Mouse (Mus musculus) MEL-GATA-1-ER (cell line): Measurements from ENCODE around the gene Trim69.

ENCODE experiments used
- DNase-seq: peaks from one replicate; pipeline ENCODE4 v3.0.0-alpha.2; 2012; ENCODE audit warnings: low read depth; ENCODE audit errors: extremely low read depth

Trim69 gene

DNA sequence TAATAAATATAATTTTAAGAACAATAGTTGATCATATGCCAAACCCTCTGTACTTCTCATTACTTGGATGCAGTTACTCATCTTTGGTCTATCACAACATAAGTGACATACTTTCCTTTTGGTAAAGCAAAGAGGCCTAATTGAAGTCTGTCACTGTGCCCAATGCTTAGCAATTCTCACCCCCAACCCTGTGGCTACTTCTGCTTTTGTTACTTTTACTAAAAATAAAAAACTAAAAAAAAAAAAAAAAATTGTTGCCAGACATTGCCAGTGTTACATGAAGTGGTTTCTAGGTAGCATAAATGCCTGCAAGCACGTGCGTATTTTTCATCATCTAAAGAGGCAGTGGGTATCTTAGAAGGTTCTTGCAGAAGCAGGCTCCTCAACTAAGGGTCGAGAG, 7.7 kb upstream of the Trim69 start:
- DNase-seq = no peak

DNA sequence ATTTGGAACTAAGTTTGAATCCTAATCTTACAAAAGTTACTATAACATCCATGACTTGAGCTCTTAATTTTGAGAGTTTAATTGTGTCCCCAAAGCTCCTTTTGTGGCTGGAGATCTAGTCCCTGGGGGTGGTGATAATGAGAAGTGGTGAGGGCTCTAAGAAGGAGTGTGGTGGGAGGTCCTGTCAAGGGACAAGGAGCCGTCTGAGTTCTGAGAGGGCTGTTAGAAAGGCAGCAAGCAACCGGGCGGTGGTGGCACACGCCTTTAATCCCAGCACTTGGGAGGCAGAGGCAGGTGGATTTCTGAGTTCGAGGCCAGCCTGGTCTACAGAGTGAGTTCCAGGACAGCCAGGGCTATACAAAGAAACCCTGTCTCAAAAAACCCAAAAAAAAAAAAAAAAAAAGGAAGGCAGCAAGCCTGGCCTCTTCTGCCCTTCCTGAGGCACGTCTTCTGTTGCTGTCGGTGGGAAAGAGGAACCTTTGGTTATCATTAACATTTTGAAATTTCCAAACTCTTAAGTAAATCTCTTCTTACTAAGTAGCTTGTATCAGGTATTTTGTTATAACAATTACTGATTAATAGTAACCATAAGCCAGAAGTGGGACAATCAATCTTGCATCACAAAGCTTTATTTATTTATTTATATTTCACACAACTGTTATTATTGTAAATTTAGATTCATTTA, 6.7 kb upstream of the Trim69 start:
- peak; percentile 54 for DNase-seq

DNA sequence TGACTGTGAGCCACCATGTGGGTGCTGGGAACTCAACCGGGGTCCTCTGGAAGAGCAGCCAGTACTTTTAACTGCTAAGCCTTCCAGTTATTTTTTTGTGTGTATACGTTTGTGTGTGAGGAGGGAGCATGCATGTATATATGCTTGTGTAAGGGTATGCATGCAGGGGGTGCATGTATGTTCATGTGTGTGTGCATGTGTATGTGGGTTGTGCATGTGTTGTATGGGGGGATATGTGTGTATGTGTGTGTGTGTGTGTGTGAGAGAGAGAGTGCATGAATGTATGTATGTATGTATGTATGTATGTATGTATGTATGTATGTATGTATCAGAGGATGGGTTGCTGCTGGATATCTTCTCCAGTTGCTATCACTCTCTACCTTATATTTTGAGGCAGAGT, 6.0 kb upstream of the Trim69 start:
- DNase-seq = no peak

DNA sequence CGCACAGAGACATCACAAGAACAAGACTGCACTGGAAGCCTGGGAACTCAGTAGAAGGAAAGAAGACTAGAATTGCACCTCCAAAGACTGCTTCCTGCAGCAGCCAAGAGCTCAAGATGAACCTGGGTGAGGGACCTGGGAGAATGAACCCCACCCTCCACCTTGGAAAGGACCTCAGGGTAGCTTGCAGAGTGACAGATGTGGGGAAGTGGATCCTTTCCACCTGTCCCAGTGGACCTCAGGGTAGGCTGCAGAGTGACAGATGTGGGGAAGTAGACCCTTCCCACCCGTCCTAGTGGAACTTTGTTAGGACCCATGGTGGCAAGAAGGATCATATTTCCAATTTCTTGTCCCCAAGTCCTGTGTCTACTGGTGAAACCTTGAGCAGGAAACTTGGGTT, 5.2 kb upstream of the Trim69 start:
- DNase-seq = no peak

GRCm38 (mm10) chr2:122156051-122156700, 4.3 kb upstream of the Trim69 start:
- no peak for DNase-seq

GRCm38 (mm10) chr2:122157561-122157960, 2.9 kb upstream of the Trim69 start:
- DNase-seq = no peak

- no peak for DNase-seq
Observed at GRCm38 (mm10) chr2:122158362-122158802, 2.1 kb upstream of the Trim69 start.

DNA sequence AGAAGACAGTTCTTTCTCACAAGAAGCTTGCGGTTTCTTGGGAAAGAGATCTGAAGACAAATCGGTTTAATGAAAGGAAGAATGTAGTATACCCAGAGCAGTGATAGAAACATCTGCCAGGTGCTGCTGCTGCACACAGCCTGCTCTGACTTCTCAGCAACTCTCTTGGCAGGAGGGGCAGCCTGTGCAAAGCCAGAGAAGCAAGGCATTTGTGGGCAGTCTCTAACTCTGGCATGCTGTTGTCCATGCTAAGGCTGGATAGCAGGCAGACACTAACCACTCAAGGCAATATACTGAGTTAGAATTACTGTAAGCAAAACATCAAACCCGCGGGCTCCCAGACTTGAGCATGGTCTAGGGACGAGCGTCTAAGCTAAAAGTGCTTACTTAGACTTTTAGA, 833 bp upstream of the Trim69 start:
- no peak for DNase-seq

GRCm38 (mm10) chr2:122161542-122161941, 1.0 kb downstream of the Trim69 start:
- DNase-seq = no peak

GRCm38 (mm10) chr2:122162529-122162928, 2.0 kb downstream of the Trim69 start:
- no peak for DNase-seq

DNA sequence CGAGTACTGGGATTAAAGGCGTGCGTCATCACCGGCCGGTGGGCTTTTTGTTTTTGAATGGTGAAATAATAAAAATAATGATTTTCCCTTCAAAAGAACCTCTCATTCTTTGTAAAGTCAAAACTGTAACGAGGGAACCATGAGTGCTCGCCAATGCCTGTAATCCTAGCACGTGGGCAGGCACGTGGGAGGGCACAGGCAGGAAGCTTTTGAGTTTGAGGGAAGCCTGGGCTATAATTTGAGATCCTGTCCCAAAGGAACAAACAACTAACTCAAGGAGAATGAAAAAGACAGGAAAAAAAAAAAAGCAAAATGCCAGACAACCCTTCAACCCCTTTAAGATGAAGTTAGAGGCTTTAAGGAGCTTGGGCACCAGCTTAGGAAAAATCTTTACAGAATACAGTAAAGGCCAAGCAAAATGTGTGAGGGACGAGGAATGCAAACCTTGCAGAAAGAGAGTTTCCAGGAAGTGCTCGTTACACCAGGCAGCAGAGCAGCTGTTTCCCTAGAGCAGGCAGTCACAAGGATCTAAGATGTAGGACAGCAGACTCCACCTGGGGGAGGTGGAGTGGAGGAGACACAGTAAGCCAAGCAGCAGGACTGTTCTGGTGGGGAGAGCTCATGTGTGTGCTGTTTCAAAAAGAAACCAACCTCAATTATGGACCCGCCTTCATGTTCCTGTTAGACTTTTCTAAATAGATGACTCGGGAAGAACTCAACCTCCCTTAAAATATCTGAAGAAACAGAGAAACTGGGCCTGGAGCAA, 3.1 kb downstream of the Trim69 start:
- no peak for DNase-seq

DNA sequence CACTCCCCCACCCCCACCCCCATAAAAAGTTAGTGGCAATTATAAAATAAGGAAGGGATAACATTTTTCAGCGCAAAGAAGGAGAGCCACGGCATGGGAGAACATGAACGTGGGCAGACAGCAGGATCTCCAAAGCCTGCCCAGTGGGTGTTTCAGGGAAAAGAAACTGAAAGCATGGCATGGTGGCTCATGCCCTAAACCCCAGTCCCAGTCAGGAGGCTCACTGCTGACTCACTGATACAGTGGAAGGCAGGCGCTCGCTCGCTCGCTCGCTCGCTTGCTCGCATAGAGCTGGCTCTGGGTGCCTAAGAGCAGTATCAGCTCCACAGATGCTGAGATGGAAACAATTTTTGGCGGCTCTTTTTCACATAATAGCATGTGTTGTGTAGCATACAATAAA, 3.8 kb downstream of the Trim69 start:
- DNase-seq = no peak

- no peak for DNase-seq
Observed at GRCm38 (mm10) chr2:122171292-122171691, 10.8 kb downstream of the Trim69 start.

DNA sequence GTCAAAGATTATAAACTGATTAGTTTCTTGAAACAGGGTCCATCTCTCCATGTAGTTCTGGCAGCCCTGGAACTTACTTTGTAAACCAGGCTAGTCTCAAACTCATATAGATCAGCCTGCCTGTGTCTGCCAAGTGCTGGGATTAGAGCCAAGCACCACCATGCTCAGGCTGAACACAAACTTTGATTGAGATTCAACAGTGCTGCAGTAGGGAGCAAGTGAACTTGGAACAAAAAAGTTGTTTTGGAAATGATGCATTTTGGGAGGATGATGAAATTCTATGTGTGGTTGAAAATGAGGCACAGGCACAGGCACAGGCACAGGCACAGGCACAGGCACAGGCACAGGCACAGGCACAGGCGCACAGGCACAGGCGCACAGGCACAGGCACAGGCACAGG, 11.7 kb downstream of the Trim69 start:
- no peak for DNase-seq

GRCm38 (mm10) chr2:122180051-122180822, 19.7 kb downstream of the Trim69 start:
- DNase-seq = no peak

- no peak for DNase-seq
Observed at GRCm38 (mm10) chr2:122185086-122185485, 24.6 kb downstream of the Trim69 start.

DNA sequence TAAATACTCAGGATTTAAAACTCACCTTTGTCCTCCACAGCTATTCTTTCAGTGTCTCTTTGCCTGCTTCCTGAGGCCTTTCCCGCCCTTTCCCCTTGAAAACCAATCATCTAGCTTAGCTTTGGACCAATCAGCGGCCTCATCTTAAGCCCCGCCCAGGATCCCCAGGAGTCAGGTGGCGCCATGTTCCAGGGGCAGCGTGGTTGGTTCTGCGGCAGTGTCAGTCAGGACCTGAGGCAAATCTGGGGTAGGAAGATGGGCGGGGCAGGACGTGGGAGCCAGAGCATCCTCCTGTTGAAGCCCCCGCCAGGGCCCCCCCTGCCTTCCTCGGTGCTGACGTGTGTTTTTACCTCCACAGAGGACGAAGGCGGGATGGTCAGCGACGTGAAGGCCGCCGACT, 25.6 kb downstream of the Trim69 start, which contains the start of the genes Patl2 and Terb2:
TSS of gene Patl2 (minus strand) at position 84 of the 400 bp plus-strand sequence.
TSS of gene Terb2 (plus strand) at position 167 of the 400 bp plus-strand sequence.
- DNase-seq = no peak

DNA sequence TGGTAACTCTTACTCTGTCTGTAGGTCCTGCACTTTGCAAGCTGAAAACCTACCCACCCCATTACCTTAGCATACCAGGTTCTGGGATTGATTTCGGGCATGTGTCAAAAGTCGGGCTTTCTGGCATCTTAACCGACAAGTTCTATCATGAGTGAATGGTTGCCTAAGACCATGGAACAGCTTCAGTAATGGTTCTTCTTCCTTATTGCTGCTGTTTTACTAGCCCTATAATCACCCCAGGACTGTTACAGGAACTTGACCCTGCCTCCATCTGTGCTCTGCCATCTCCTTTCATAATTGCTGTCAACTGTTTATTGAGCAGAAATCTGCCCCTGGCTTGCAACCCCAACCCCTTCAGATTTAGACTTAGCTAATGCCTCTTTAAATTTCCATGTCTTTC, 26.3 kb downstream of the Trim69 start:
- no peak for DNase-seq

DNA sequence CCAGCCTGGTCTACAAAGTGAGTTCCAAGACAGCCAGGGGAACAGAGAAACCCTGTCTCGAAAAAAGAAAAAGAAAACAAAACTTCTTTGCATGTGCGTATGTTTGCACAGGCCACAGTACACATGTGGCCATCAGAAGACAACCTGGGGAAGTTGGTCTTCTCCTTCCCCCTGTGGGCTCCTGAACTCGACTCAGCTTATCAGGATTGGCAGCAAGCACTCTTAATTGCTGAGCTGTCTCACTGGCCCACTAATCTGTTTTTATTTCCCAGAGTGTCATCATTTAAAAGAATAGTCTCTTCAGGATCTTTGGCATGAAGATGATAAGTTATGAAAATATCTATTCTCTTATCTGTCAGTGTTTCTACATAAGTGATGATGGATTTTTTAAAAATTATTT, 31.3 kb downstream of the Trim69 start:
- peak; percentile 32 for DNase-seq

- DNase-seq = peak; percentile 51
Observed at GRCm38 (mm10) chr2:122194509-122194929, 34.0 kb downstream of the Trim69 start.

- no peak for DNase-seq
Observed at GRCm38 (mm10) chr2:122201501-122201900, 41.0 kb downstream of the Trim69 start.
